Mouse (Mus musculus) olfactory bulb, adult 2 months (tissue): ENCODE results near the gene Dbndd2.

Experiments used
- CTCF ChIP-seq: fragments of 200-500 bp; IDR thresholded peaks from 2 replicates; pipeline ENCODE4 v1.5.1; 2012; ENCODE audit warnings: low read depth, mild to moderate bottlenecking, low read length, moderate library complexity; ENCODE audit not compliant: insufficient read depth
- POLR2A ChIP-seq: fragments of 200-500 bp; IDR thresholded peaks from 2 replicates; pipeline ENCODE4 v1.6.1; 2012; ENCODE audit warnings: mild to moderate bottlenecking, low read depth, low read length, moderate library complexity; ENCODE audit not compliant: insufficient read depth

DNA sequence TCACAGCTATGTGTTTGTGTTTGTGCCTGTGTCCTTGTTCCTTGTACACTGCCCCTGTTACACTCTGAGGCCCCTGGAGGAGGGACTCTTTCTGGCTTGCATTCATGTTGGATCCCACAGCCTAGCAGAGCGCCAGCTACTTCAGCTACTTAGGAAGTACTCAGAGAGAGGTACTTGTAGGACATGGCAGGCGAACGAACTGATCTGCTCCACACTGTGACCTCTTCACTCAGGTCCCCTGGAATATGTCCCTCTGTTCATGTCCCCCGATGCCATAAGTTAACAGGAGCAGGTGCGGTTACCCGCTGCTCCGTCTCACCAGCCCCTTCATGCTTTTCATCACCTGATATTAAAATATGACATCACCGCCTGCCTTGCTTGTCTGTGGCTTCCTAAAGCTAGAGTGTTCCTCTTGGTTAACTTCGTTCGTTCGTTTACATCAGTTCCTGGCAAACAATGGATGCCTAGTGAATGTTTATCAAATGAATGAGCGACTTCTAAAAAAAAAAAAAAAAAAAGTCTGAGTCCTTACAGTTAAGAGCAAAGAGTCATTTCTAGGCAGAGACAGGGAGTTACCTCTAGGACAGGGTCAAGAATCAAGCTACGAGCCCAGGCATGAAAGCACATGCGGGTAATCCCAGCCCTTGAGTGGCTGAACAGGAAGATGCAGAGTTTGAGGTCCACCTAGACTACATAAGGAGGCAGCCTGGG lies 32.7 kb upstream of the Dbndd2 start:
- TF ChIP-seq CTCF (no peak), POLR2A (no peak)
